Mouse (Mus musculus) kidney, adult 2 months (tissue): ENCODE data around the gene D5Ertd577e. TPM values are rescaled to one million over a fixed set of nuclear protein-coding genes. Genes with fewer than 3 reads are reported as not detected.
"Not testable (repeated sequence)": the region's sequence is repeated elsewhere in the genome, so short reads cannot be mapped to it uniquely, and the experiment has no call there.

Experiments used
- DNase-seq: peaks from one replicate; pipeline ENCODE4 v3.0.0; 2021
- H3K27ac ChIP-seq: fragments of 200-500 bp; 2 replicates; pipeline ENCODE4 v1.5.1; 2012; ENCODE audit warnings: low read depth, low read length, control low read depth, inconsistent platforms; ENCODE audit not compliant: insufficient read depth
- H3K27me3 ChIP-seq: fragments of 200-500 bp; replicated peaks from 2 replicates; pipeline ENCODE4 v1.6.1; 2012; ENCODE audit warnings: mild to moderate bottlenecking, moderate library complexity, low read length, inconsistent platforms; ENCODE audit not compliant: control insufficient read depth, insufficient read depth
- H3K36me3 ChIP-seq: fragments of 200-500 bp; 2 replicates; pipeline ENCODE4 v1.6.1; 2012; ENCODE audit warnings: mild to moderate bottlenecking, moderate library complexity, low read length, inconsistent platforms; ENCODE audit not compliant: control insufficient read depth, insufficient read depth
- H3K4me1 ChIP-seq: fragments of 200-500 bp; 2 replicates; pipeline ENCODE4 v1.6.1; 2011; ENCODE audit warnings: low read length; ENCODE audit not compliant: control insufficient read depth, insufficient read depth
- H3K4me3 ChIP-seq: fragments of 200-500 bp; 2 replicates; pipeline ENCODE4 v1.5.1; 2011; ENCODE audit warnings: mild to moderate bottlenecking, low read depth, low read length, control low read depth; ENCODE audit not compliant: insufficient read depth
- WGBS: fragments of 180-500 bp; shearing (Covaris S2); methylation state at CpG from one replicate; pipeline ENCODE4 v1.1.7; 2018; 5-methylcytosine and 5-hydroxymethylcytosine counted together
- polyA plus RNA-seq: library from polyadenylated mRNA; depleted of rRNA; stranded (reverse); fragments of >200 nt; gene quantifications from 2 replicates; pipeline ENCODE4 v1.2.3, GENCODE M21; 2012; rRNA removed

The D5Ertd577e gene
- not detected in 2 replicates for polyA plus RNA-seq

GRCm38 (mm10) chr5:95456506-95456905 is at the start of gene D5Ertd577e:
D5Ertd577e (plus strand) TSS chr5:95456806.
- not testable (repeated sequence) for H3K4me3 ChIP-seq, H3K36me3 ChIP-seq, H3K27me3 ChIP-seq, H3K27ac ChIP-seq, H3K4me1 ChIP-seq, DNase-seq
- WGBS, result 22% methylated on average over 1 of the region's 1 CpGs

GRCm38 (mm10) chr5:95510458-95510857 is 53.9 kb downstream of the D5Ertd577e start, which contains the start of gene Gm3286:
Gm3286 (plus strand) TSS chr5:95510758.
- not testable (repeated sequence) for H3K4me1 ChIP-seq, H3K27me3 ChIP-seq, H3K36me3 ChIP-seq, H3K4me3 ChIP-seq, DNase-seq, H3K27ac ChIP-seq

Other genes with a start within 250 kb of the D5Ertd577e start
- gene Gm10424, start 184.0 kb upstream of the D5Ertd577e start, polyA plus RNA-seq, result not detected in 2 replicates
- not detected in 2 replicates for gene Gm3259, start 150.9 kb upstream of the D5Ertd577e start, polyA plus RNA-seq
- gene Gm3286, start 54.0 kb downstream of the D5Ertd577e start, polyA plus RNA-seq, result not detected in 2 replicates
- not detected in 2 replicates for gene Gm7971, start 138.1 kb downstream of the D5Ertd577e start, polyA plus RNA-seq